Mouse (Mus musculus) kidney, adult 2 months (tissue): Measurements from ENCODE around the gene Nod1.
A peak's percentile ranks its signal among the peaks of the same experiment; 100 is the strongest.

Source experiments
- CTCF ChIP-seq: fragments of 200-500 bp; conservative IDR thresholded peaks from 2 replicates; pipeline ENCODE4 v1.5.1; 2011; ENCODE audit warnings: low read depth, mild to moderate bottlenecking, control low read depth, low read length, moderate library complexity, mixed read lengths; ENCODE audit not compliant: insufficient read depth, insufficient read length
- POLR2A ChIP-seq: fragments of 200-500 bp; IDR thresholded peaks from one replicate; pipeline ENCODE4 v1.6.1; 2011; ENCODE audit warnings: low read depth, low read length, control low read depth

DNA sequence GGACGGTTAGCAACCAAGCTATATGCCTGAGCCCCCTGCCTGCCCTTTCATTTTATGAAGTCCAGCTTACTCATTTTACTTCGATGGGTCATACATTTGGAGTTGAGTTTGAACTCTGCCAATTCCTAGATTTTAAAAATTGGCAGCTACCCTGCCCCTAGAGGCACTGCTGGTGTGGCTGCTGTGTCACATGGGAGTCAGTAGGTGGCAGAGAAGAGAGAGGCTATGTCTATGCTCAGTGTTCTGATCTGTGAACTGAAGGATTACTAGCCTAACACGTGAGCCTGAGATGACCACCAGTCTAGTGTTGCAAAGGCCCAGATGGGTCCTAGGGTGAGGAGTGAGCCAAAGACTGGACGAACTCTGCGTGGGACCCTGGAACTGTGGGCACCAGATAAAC is 2.1 kb upstream of the Nod1 start:
- no peak for TF ChIP-seq POLR2A
- TF ChIP-seq CTCF = peak; percentile 75
